29 mouse cellular contexts compared by ENCODE assay signal in genomic region chr5:124515789-124516188, GRCm38 (mm10). TPM values are rescaled to one million over a fixed set of nuclear protein-coding genes. Genes with fewer than 3 reads are reported as not detected.
DNase-seq lines count a peak whose midpoint lies in the region; ATAC-seq and TF ChIP-seq lines count a peak whose summit lies in the region.
"Had no signal": no experiment of that assay in that cellular context is flagged by ENCODE, and none has a peak within 500 bp of the region (broad histone marks: within the 10 kb centered on the region; RNA-seq: fewer than 3 reads in every experiment).

No protein-coding gene starts in this region.

- peaks cover 61% of the 10 kb centered on the region for H3K36me3 ChIP-seq in embryonic facial prominence, embryonic 12.5 days
- peaks cover 96% of the 10 kb centered on the region for H3K36me3 ChIP-seq in embryonic facial prominence, embryonic 10.5 days (replicated peaks)
- peaks cover 13% of the 10 kb centered on the region for H3K36me3 ChIP-seq in megakaryocyte, embryonic 14.5 days (replicated peaks; ENCODE audit: low read length)
- peaks cover 18% of the 10 kb centered on the region for H3K36me3 ChIP-seq in midbrain, embryonic 14.5 days (ENCODE audit: control insufficient read depth, insufficient read depth, low read length)
- H3K36me3 ChIP-seq: G1E had no signal

- no peaks in the 10 kb centered on the region for H3K9me3 ChIP-seq in embryonic facial prominence, embryonic 12.5 days
- H3K9me3 ChIP-seq in embryonic facial prominence, embryonic 10.5 days = no peaks in the 10 kb centered on the region
- peaks cover 7% of the 10 kb centered on the region for H3K9me3 ChIP-seq in megakaryocyte, embryonic 14.5 days
- no peaks in the 10 kb centered on the region for H3K9me3 ChIP-seq in midbrain, embryonic 14.5 days (ENCODE audit: control insufficient read depth, low read length)
- H3K9me3 ChIP-seq: embryonic facial prominence, embryonic 13.5 days; forebrain, embryonic 12.5 days; forebrain, embryonic 15.5 days; heart, embryonic 12.5 days; heart, embryonic 15.5 days had no signal

- no peaks in the 10 kb centered on the region for H3K27me3 ChIP-seq in embryonic facial prominence, embryonic 12.5 days
- H3K27me3 ChIP-seq in embryonic facial prominence, embryonic 10.5 days (replicated peaks; ENCODE audit: low read depth, poor library complexity, severe bottlenecking) = no peaks in the 10 kb centered on the region
- H3K27me3 ChIP-seq in megakaryocyte, embryonic 14.5 days (replicated peaks) = peaks cover 30% of the 10 kb centered on the region
- H3K27me3 ChIP-seq in midbrain, embryonic 14.5 days (ENCODE audit: control insufficient read depth, insufficient read depth, low read length) = no peaks in the 10 kb centered on the region
- H3K27me3 ChIP-seq: CH12.LX; embryonic facial prominence, embryonic 13.5 days; forebrain, embryonic 12.5 days; forebrain, embryonic 15.5 days; heart, embryonic 12.5 days; heart, embryonic 15.5 days; Patski had no signal

- no peak for ATAC-seq in embryonic facial prominence, embryonic 12.5 days (ENCODE audit: insufficient number of reproducible peaks, insufficient read depth, low FRiP score, low TSS enrichment)
- no peak for ATAC-seq in midbrain, embryonic 14.5 days (ENCODE audit: low FRiP score, low TSS enrichment)
- ATAC-seq: forebrain, embryonic 15.5 days; hindbrain, postnatal 0 days; inflammation-experienced regulatory T-cells, adult 6 months; Patski had no signal

- TF ChIP-seq CTCF in left cerebral cortex, adult 2 months (IDR thresholded peaks at IDR 0.05) = no peak

- intact Hi-C loops in left cerebral cortex, adult 2 months (cut with DNase I) = no loop called here
- intact Hi-C loops in left cerebral cortex, postnatal 4 days (cut with DNase I) = no loop called here

- no peak for DNase-seq in embryonic facial prominence, embryonic 10.5 days (ENCODE audit: low spot score)
- no peak for DNase-seq in left cerebral cortex, adult 2 months (ENCODE audit: extremely low spot score in 1 of 2, low spot score in 2 of 2)
- DNase-seq in left cerebral cortex, postnatal 4 days = no peak
- DNase-seq in adrenal gland, postnatal 4 days (ENCODE audit: low spot score in 2 of 2) = no peak
- DNase-seq in midbrain, embryonic 14.5 days = no peak
- DNase-seq: adrenal gland, postnatal 10 days; B cell, adult 2 months; cerebellum, adult 11-12 months; cerebellum, adult 8-10 months; cerebellum, postnatal 10 days; cerebellum, postnatal 36 days; gastrocnemius, postnatal 10 days; heart, adult 18-20 months; heart, postnatal 10 days; heart, postnatal 36 days had no signal

- H3K4me3 ChIP-seq in embryonic facial prominence, embryonic 12.5 days = no peak overlapping the region
- no peak overlapping the region for H3K4me3 ChIP-seq in embryonic facial prominence, embryonic 10.5 days
- no peak overlapping the region for H3K4me3 ChIP-seq in left cerebral cortex, adult 2 months
- peak overlapping the region; percentile 74 for H3K4me3 ChIP-seq in megakaryocyte, embryonic 14.5 days (replicated peaks)
- no peak overlapping the region for H3K4me3 ChIP-seq in midbrain, embryonic 14.5 days (replicated peaks; ENCODE audit: low read depth, low read length)
- H3K4me3 ChIP-seq: embryonic facial prominence, embryonic 13.5 days; erythroblast, embryonic 14.5 days; forebrain, embryonic 12.5 days; forebrain, embryonic 15.5 days; heart, embryonic 12.5 days; heart, embryonic 15.5 days had no signal

- no peak overlapping the region for H3K4me2 ChIP-seq in embryonic facial prominence, embryonic 12.5 days (replicated peaks)
- H3K4me2 ChIP-seq in midbrain, embryonic 14.5 days (ENCODE audit: low read length) = no peak overlapping the region
- H3K4me2 ChIP-seq: embryonic facial prominence, embryonic 13.5 days; forebrain, embryonic 12.5 days; forebrain, embryonic 15.5 days; heart, embryonic 12.5 days; heart, embryonic 15.5 days; hindbrain, embryonic 14.5 days had no signal

- no peak overlapping the region for H3K27ac ChIP-seq in embryonic facial prominence, embryonic 12.5 days
- H3K27ac ChIP-seq in embryonic facial prominence, embryonic 10.5 days (replicated peaks) = no peak overlapping the region
- peak overlapping the region; percentile 40 for H3K27ac ChIP-seq in left cerebral cortex, adult 2 months
- no peak overlapping the region for H3K27ac ChIP-seq in midbrain, embryonic 14.5 days (replicated peaks; ENCODE audit: low read depth, low read length)
- H3K27ac ChIP-seq: embryonic facial prominence, embryonic 13.5 days; forebrain, embryonic 12.5 days; forebrain, embryonic 15.5 days; heart, embryonic 15.5 days; hindbrain, embryonic 14.5 days; hindbrain, postnatal 0 days had no signal

- H3K9ac ChIP-seq in embryonic facial prominence, embryonic 12.5 days = peak overlapping the region; percentile 15; the same call in 1 of the 2 replicates
- no peak overlapping the region for H3K9ac ChIP-seq in midbrain, embryonic 14.5 days (replicated peaks; ENCODE audit: low read length)
- H3K9ac ChIP-seq: embryonic facial prominence, embryonic 13.5 days; forebrain, embryonic 12.5 days; forebrain, embryonic 15.5 days; heart, embryonic 12.5 days; heart, embryonic 15.5 days; hindbrain, embryonic 14.5 days had no signal

- WGBS in embryonic facial prominence, embryonic 12.5 days = 68% methylated on average over 5 of the region's 5 CpGs
- 74% methylated on average over 5 of the region's 5 CpGs for WGBS in embryonic facial prominence, embryonic 10.5 days
- WGBS in midbrain, embryonic 14.5 days = 79% methylated on average over 5 of the region's 5 CpGs

- H3K4me1 ChIP-seq in embryonic facial prominence, embryonic 12.5 days = no peaks in the 10 kb centered on the region
- H3K4me1 ChIP-seq in embryonic facial prominence, embryonic 10.5 days = peaks cover 3% of the 10 kb centered on the region; the same call in 1 of the 2 replicates
- H3K4me1 ChIP-seq in megakaryocyte, embryonic 14.5 days = peaks cover 14% of the 10 kb centered on the region
- no peaks in the 10 kb centered on the region for H3K4me1 ChIP-seq in midbrain, embryonic 14.5 days (ENCODE audit: control insufficient read depth, insufficient read depth, low read length)
- H3K4me1 ChIP-seq: embryonic facial prominence, embryonic 13.5 days; forebrain, embryonic 12.5 days; forebrain, embryonic 15.5 days; heart, embryonic 15.5 days had no signal

RNA-seq across cellular contexts. Expression of gene Rilpl1, which starts 15.4 kb away (rescaled TPM):
- polyA plus RNA-seq in embryonic facial prominence, embryonic 12.5 days (2016; fragmentation: Nextera tagmentation; extraction: Ambion mirVana) = 29.2 and 29.6 TPM in 2 replicates
- 23.1 and 26.4 TPM in 2 replicates for polyA plus RNA-seq in embryonic facial prominence, embryonic 10.5 days (2016; fragmentation: Nextera tagmentation; extraction: Ambion mirVana)
- total RNA-seq in left cerebral cortex, adult 2 months (2021) = 10 to 100 TPM; 84.6 to 84.8 TPM
- 10 to 100 TPM; 15.0 to 16.6 TPM for total RNA-seq in left cerebral cortex, postnatal 4 days (2021)
- 0.75 and 11.4 TPM in 2 replicates for polyA plus RNA-seq in megakaryocyte, embryonic 14.5 days (2012; ENCODE audit: insufficient read depth, low replicate concordance)
- total RNA-seq in adrenal gland, postnatal 4 days (2021) = 10 to 100 TPM; 23.0 TPM
- 9.0 and 9.9 TPM in 2 replicates for polyA plus RNA-seq in midbrain, embryonic 14.5 days (2014; fragmentation: Nextera tagmentation; extraction: Ambion mirVana)

RNA-seq across cellular contexts. Expression of gene Tmed2, which starts 24.7 kb away (rescaled TPM):
- 453 and 479 TPM in 2 replicates for polyA plus RNA-seq in embryonic facial prominence, embryonic 12.5 days (2016; fragmentation: Nextera tagmentation; extraction: Ambion mirVana)
- 453 and 454 TPM in 2 replicates for polyA plus RNA-seq in embryonic facial prominence, embryonic 10.5 days (2016; fragmentation: Nextera tagmentation; extraction: Ambion mirVana)
- 10 to 100 TPM; 95.4 to 98.9 TPM for total RNA-seq in left cerebral cortex, adult 2 months (2021)
- 100 to 1,000 TPM; 119 to 123 TPM for total RNA-seq in left cerebral cortex, postnatal 4 days (2021)
- 72.2 and 125 TPM in 2 replicates for polyA plus RNA-seq in megakaryocyte, embryonic 14.5 days (2012; ENCODE audit: insufficient read depth, low replicate concordance)
- total RNA-seq in adrenal gland, postnatal 4 days (2021) = 100 to 1,000 TPM; 199 to 213 TPM
- 327 and 369 TPM in 2 replicates for polyA plus RNA-seq in midbrain, embryonic 14.5 days (2014; fragmentation: Nextera tagmentation; extraction: Ambion mirVana)

RNA-seq across cellular contexts. Expression of gene Snrnp35, which starts 32.9 kb away (rescaled TPM):
- 26.5 and 27.2 TPM in 2 replicates for polyA plus RNA-seq in embryonic facial prominence, embryonic 12.5 days (2016; fragmentation: Nextera tagmentation; extraction: Ambion mirVana)
- polyA plus RNA-seq in embryonic facial prominence, embryonic 10.5 days (2016; fragmentation: Nextera tagmentation; extraction: Ambion mirVana) = 28.3 and 28.8 TPM in 2 replicates
- 10 to 100 TPM; 19.9 to 20.8 TPM for total RNA-seq in left cerebral cortex, adult 2 months (2021)
- 10 to 100 TPM; 26.4 to 33.6 TPM for total RNA-seq in left cerebral cortex, postnatal 4 days (2021)
- polyA plus RNA-seq in megakaryocyte, embryonic 14.5 days (2012; ENCODE audit: insufficient read depth, low replicate concordance) = 8.7 and 27.1 TPM in 2 replicates
- 10 to 100 TPM; 17.6 to 22.7 TPM for total RNA-seq in adrenal gland, postnatal 4 days (2021)
- polyA plus RNA-seq in midbrain, embryonic 14.5 days (2014; fragmentation: Nextera tagmentation; extraction: Ambion mirVana) = 8.9 and 10.6 TPM in 2 replicates

RNA-seq across cellular contexts. Expression of gene Ddx55, which starts 36.9 kb away (rescaled TPM):
- polyA plus RNA-seq in embryonic facial prominence, embryonic 12.5 days (2016; fragmentation: Nextera tagmentation; extraction: Ambion mirVana) = 17.4 and 18.3 TPM in 2 replicates
- 16.7 and 18.2 TPM in 2 replicates for polyA plus RNA-seq in embryonic facial prominence, embryonic 10.5 days (2016; fragmentation: Nextera tagmentation; extraction: Ambion mirVana)
- 10 to 100 TPM; 25.8 to 28.3 TPM for total RNA-seq in left cerebral cortex, adult 2 months (2021)
- 10 to 100 TPM; 27.5 to 30.8 TPM for total RNA-seq in left cerebral cortex, postnatal 4 days (2021)
- 4.6 and 7.1 TPM in 2 replicates for polyA plus RNA-seq in megakaryocyte, embryonic 14.5 days (2012; ENCODE audit: insufficient read depth, low replicate concordance)
- total RNA-seq in adrenal gland, postnatal 4 days (2021) = 10 to 100 TPM; 16.1 to 16.8 TPM
- polyA plus RNA-seq in midbrain, embryonic 14.5 days (2014; fragmentation: Nextera tagmentation; extraction: Ambion mirVana) = 21.9 and 22.1 TPM in 2 replicates

RNA-seq across cellular contexts. Expression of gene Rilpl2, which starts 37.6 kb away (rescaled TPM):
- 29.5 and 30.7 TPM in 2 replicates for polyA plus RNA-seq in embryonic facial prominence, embryonic 12.5 days (2016; fragmentation: Nextera tagmentation; extraction: Ambion mirVana)
- polyA plus RNA-seq in embryonic facial prominence, embryonic 10.5 days (2016; fragmentation: Nextera tagmentation; extraction: Ambion mirVana) = 24.9 and 26.0 TPM in 2 replicates
- 10 to 100 TPM; 17.9 to 21.0 TPM for total RNA-seq in left cerebral cortex, adult 2 months (2021)
- 10 to 100 TPM; 19.0 to 20.5 TPM for total RNA-seq in left cerebral cortex, postnatal 4 days (2021)
- 26.5 and 65.3 TPM in 2 replicates for polyA plus RNA-seq in megakaryocyte, embryonic 14.5 days (2012; ENCODE audit: insufficient read depth, low replicate concordance)
- total RNA-seq in adrenal gland, postnatal 4 days (2021) = 10 to 100 TPM; 27.3 to 31.4 TPM
- polyA plus RNA-seq in midbrain, embryonic 14.5 days (2014; fragmentation: Nextera tagmentation; extraction: Ambion mirVana) = 23.1 and 24.5 TPM in 2 replicates
